Mouse (Mus musculus): ENCODE measurements around the gene Perm1.

DNA sequence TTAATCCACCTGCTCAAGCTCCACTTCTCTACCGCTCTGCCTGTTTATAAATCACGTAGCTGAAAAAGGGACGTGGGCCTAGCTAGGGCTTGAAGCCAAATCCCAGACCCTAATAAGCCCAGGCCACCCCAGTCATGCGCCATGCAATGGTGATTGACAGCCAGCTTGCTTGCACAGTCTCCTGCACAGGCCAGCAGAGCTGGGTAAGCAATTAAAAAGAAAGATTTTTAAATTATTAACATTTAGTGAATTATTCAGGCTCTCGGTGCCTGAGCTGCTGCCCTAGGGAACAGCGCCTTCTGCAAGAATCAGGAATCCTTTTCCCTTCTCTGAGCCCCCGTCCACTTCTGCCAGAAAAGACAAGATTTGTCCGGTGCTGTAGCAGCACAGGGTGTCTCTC is 35.4 kb downstream of the Perm1 start:
- TF ChIP-seq CTCF (IDR thresholded peaks at IDR 0.05; ENCODE audit: low read depth): no peak
- TF ChIP-seq EP300 (IDR thresholded peaks at IDR 0.05; ENCODE audit: low read depth): no peak
